Comparison of ENCODE assay signal across 21 mouse cellular contexts in the genomic region with DNA sequence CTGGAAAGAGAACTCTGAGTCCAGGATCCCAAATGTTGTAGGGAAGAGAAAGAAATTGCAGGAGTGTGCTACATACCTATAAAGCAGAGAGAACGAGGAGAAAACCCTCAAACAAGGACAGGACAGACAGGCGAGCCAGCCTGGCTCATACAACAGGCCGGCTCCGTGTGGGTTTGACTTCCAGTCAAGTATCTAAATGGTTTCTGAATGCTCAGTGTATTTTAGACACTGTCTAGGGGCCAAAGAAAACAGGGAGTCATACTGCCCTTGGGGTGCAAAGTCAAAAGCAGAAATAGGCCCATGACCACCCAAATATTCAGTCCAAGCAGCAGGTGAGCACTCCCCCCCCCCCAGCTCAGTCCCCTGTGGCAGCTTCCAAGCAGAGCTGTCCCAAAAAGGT. TPM values are rescaled to one million over a fixed set of nuclear protein-coding genes. Genes with fewer than 3 reads are reported as not detected.
"Had no signal": no experiment of that assay in that cellular context is flagged by ENCODE, and none has a peak within 500 bp of the region (broad histone marks: within the 10 kb centered on the region; RNA-seq: fewer than 3 reads in every experiment).

No protein-coding gene starts in this region.

- DNase-seq: retina, postnatal 1 day; right cerebral cortex, adult 18-20 months; right cerebral cortex, postnatal 14 days; right cerebral cortex, postnatal 25 days; right cerebral cortex, postnatal 4 days; spleen, adult 18-20 months; thymus, adult 18-20 months; thymus, adult 2 months; thymus, postnatal 14 days; thymus, postnatal 25 days; thymus, postnatal 36 days had no signal

- H3K4me2 ChIP-seq: neural tube, embryonic 12.5 days; neural tube, embryonic 13.5 days; neural tube, embryonic 15.5 days; stomach, embryonic 15.5 days had no signal

- H3K4me1 ChIP-seq: neural tube, embryonic 12.5 days; neural tube, embryonic 15.5 days had no signal

- H3K9ac ChIP-seq: neural tube, embryonic 12.5 days; neural tube, embryonic 13.5 days; neural tube, embryonic 15.5 days; stomach, embryonic 15.5 days had no signal

- H3K4me3 ChIP-seq: neural tube, embryonic 12.5 days; neural tube, embryonic 13.5 days; neural tube, embryonic 15.5 days; stomach, embryonic 15.5 days had no signal

- H3K27me3 ChIP-seq: neural tube, embryonic 12.5 days; neural tube, embryonic 13.5 days; neural tube, embryonic 15.5 days; stomach, embryonic 15.5 days had no signal

- H3K27ac ChIP-seq: neural tube, embryonic 12.5 days; neural tube, embryonic 13.5 days; neural tube, embryonic 15.5 days; stomach, embryonic 15.5 days; stomach, postnatal 0 days had no signal

- H3K9me3 ChIP-seq: neural tube, embryonic 12.5 days; neural tube, embryonic 13.5 days; neural tube, embryonic 15.5 days; stomach, embryonic 15.5 days had no signal

RNA-seq across cellular contexts. Expression of gene Mrgprh, which starts 30.0 kb away (rescaled TPM):
- total RNA-seq: neutrophil, adult 5-6 weeks had no signal
- polyA plus RNA-seq: neural tube, embryonic 12.5 days; neural tube, embryonic 13.5 days; neural tube, embryonic 14.5 days; neural tube, embryonic 15.5 days; small intestine, adult 2 months; spleen, adult 2 months; stomach, embryonic 14.5 days; stomach, postnatal 0 days had no signal

RNA-seq across cellular contexts. Expression of gene Acat3, which starts 34.6 kb away (rescaled TPM):
- polyA plus RNA-seq: small intestine, adult 2 months; spleen, adult 2 months had no signal
